9 mouse cellular contexts compared by ENCODE assay signal in the genomic region with DNA sequence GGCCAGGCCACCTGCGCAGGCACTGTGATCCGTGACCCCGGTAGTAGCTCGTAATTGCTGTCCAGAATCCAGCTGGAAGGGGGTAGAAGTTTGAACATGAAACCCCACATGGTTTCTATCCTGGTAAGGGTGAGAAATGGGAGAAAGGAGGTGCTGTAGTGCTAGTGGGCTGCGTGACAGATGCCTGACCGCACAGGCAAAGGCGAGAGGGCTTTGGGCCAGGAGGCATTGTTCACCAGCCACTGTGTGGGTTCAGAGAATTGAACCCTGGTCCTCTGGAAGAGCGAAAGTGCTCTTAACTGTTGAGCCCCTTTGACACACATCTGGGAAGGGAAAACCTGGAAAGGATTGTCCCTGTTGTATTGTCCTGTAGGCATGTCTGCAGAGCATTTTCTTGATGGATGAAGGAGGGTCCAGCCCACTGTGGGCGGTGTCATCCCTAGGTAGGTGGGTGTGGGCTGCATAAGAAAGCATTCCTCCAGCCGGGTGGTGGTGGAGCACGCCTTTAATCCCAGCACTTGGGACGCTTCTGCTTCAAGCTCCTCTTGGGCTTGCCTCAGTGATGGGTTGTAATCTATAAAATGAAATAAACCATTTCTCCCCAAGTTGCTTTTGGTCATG. TPM values are rescaled to one million over a fixed set of nuclear protein-coding genes. Genes with fewer than 3 reads are reported as not detected.
A peak's percentile ranks its signal among the peaks of the same experiment; 100 is the strongest.
DNase-seq lines count a peak whose midpoint lies in the region; ATAC-seq and TF ChIP-seq lines count a peak whose summit lies in the region.
"Had no signal": no experiment of that assay in that cellular context is flagged by ENCODE, and none has a peak within 500 bp of the region (broad histone marks: within the 10 kb centered on the region; RNA-seq: fewer than 3 reads in every experiment).

No protein-coding gene starts in this region.

- no peak for TF ChIP-seq EP300 in heart, adult 2 months (IDR thresholded peaks at IDR 0.05; ENCODE audit: insufficient read depth, low read depth, low read length)

- intact Hi-C loops in heart, adult 2 months (cut with DNase I): no loop called here

- no peak overlapping the region for H3K27ac ChIP-seq in heart, adult 2 months
- H3K27ac ChIP-seq in thymus, adult 2 months (ENCODE audit: control insufficient read depth, insufficient read depth, low read length): no peak overlapping the region
- no peak overlapping the region for H3K27ac ChIP-seq in liver, embryonic 12.5 days

- peak overlapping the region; percentile 62 for H3K4me2 ChIP-seq in liver, embryonic 12.5 days

- DNase-seq in heart, adult 2 months: no peak
- DNase-seq in heart, adult 9 months (ENCODE audit: low spot score in 2 of 2): no peak
- no peak for DNase-seq in thymus, adult 2 months
- no peak for DNase-seq in thymus, postnatal 36 days
- DNase-seq in right cerebral cortex, postnatal 25 days: no peak
- no peak for DNase-seq in c-Kit-positive CD71-positive TER-119-positive erythroid progenitor cells, embryonic 14.5 days (ENCODE audit: low spot score)

- no peaks in the 10 kb centered on the region for H3K79me2 ChIP-seq in heart, adult 2 months (replicated peaks; ENCODE audit: control insufficient read depth, insufficient read depth, low read length)

- peak; percentile 44 for ATAC-seq in liver, embryonic 12.5 days
- ATAC-seq in erythroid progenitor cell, adult 5-6 weeks (replicated peaks; ENCODE audit: low FRiP score, poor library complexity, severe bottlenecking): no peak

- H3K9me3 ChIP-seq in liver, embryonic 12.5 days (replicated peaks): no peaks in the 10 kb centered on the region

- no peak overlapping the region for H3K4me3 ChIP-seq in heart, adult 2 months
- peak overlapping the region; percentile 27; the same call in 1 of the 2 replicates for H3K4me3 ChIP-seq in thymus, adult 2 months (ENCODE audit: control insufficient read depth, insufficient read depth, low read length)
- H3K4me3 ChIP-seq in liver, embryonic 12.5 days: peak overlapping the region; percentile 34

- H3K36me3 ChIP-seq in heart, adult 2 months (ENCODE audit: control insufficient read depth, insufficient read depth, low read length): no peaks in the 10 kb centered on the region
- H3K36me3 ChIP-seq in thymus, adult 2 months (ENCODE audit: control insufficient read depth, insufficient read depth, low read length): no peaks in the 10 kb centered on the region
- peaks cover 7% of the 10 kb centered on the region for H3K36me3 ChIP-seq in liver, embryonic 12.5 days

- H3K4me1 ChIP-seq in heart, adult 2 months (ENCODE audit: control insufficient read depth, insufficient read depth, low read length): peaks cover 2% of the 10 kb centered on the region; the same call in 1 of the 2 replicates
- peaks cover 15% of the 10 kb centered on the region for H3K4me1 ChIP-seq in thymus, adult 2 months (replicated peaks; ENCODE audit: control insufficient read depth, insufficient read depth, low read length)
- H3K4me1 ChIP-seq in liver, embryonic 12.5 days: peaks cover 35% of the 10 kb centered on the region

- 47% methylated on average over 12 of the region's 12 CpGs for WGBS in heart, adult 2 months
- 82% methylated on average over 12 of the region's 12 CpGs for WGBS in thymus, adult 2 months
- WGBS in liver, embryonic 12.5 days (ENCODE audit: insufficient replicate concordance): 30% methylated on average over 12 of the region's 12 CpGs

- no peak for TF ChIP-seq CTCF in heart, adult 2 months (IDR thresholded peaks at IDR 0.05)
- no peak for TF ChIP-seq CTCF in thymus, adult 2 months (IDR thresholded peaks at IDR 0.05; ENCODE audit: borderline replicate concordance, control insufficient read depth, extremely low read depth, insufficient read depth, low read length, poor library complexity)

- H3K9ac ChIP-seq in heart, adult 2 months (ENCODE audit: low read depth, low read length): peak overlapping the region; percentile 23; the same call in 1 of the 2 replicates
- peak overlapping the region; percentile 50 for H3K9ac ChIP-seq in liver, embryonic 12.5 days

- no peaks in the 10 kb centered on the region for H3K27me3 ChIP-seq in heart, adult 2 months (ENCODE audit: control insufficient read depth, insufficient read depth, low read length)
- no peaks in the 10 kb centered on the region for H3K27me3 ChIP-seq in thymus, adult 2 months (ENCODE audit: control insufficient read depth, insufficient read depth, low read length)
- peaks cover 15% of the 10 kb centered on the region for H3K27me3 ChIP-seq in liver, embryonic 12.5 days (replicated peaks)

- TF ChIP-seq POLR2A in heart, adult 2 months (IDR thresholded peaks at IDR 0.05; ENCODE audit: insufficient read depth, low read depth, low read length): peak; percentile 37; the same call in 1 of the 2 replicates
- TF ChIP-seq POLR2A in thymus, adult 2 months (IDR thresholded peaks at IDR 0.05; ENCODE audit: control insufficient read depth, extremely low read depth, insufficient read depth, low read length, poor library complexity): no peak

RNA-seq across cellular contexts. Expression of gene Sirt4, which starts 8.3 kb away (rescaled TPM):
- 10 to 100 TPM; 15.3 to 18.8 TPM for total RNA-seq in heart, adult 2 months (2021)
- 25.1 and 31.3 TPM in 2 replicates for polyA plus RNA-seq in heart, adult 2 months (2012; rRNA removed)
- polyA plus RNA-seq in thymus, adult 2 months (2012; rRNA removed): 47.2 and 48.6 TPM in 2 replicates
- 6.3 and 7.5 TPM in 2 replicates for polyA plus RNA-seq in liver, embryonic 12.5 days (2016; fragmentation: Nextera tagmentation; extraction: Ambion mirVana)
- 1.8 TPM in 1 of 2 replicates, not detected in the other for total RNA-seq in erythroid progenitor cell, adult 5-6 weeks (2015; ENCODE audit: low replicate concordance)
- 3.3 TPM in 1 of 2 replicates, not detected in the other for total RNA-seq in erythroid progenitor cell, adult 5-6 weeks (2017; ENCODE audit: low replicate concordance)

RNA-seq across cellular contexts. Expression of gene Pla2g1b, which starts 10.2 kb away (rescaled TPM):
- total RNA-seq in heart, adult 2 months (2021): not detected
- polyA plus RNA-seq in heart, adult 2 months (2012; rRNA removed): not detected in 2 replicates
- 1.2 and 1.8 TPM in 2 replicates for polyA plus RNA-seq in thymus, adult 2 months (2012; rRNA removed)
- 0.42 and 0.69 TPM in 2 replicates for polyA plus RNA-seq in liver, embryonic 12.5 days (2016; fragmentation: Nextera tagmentation; extraction: Ambion mirVana)
- total RNA-seq in erythroid progenitor cell, adult 5-6 weeks (2015; ENCODE audit: low replicate concordance): not detected in 2 replicates
- total RNA-seq in erythroid progenitor cell, adult 5-6 weeks (2017; ENCODE audit: low replicate concordance): not detected in 2 replicates
- total RNA-seq: left cerebral cortex, adult 8-10 months had no signal

RNA-seq across cellular contexts. Expression of gene Pxn, which starts 30.3 kb away (rescaled TPM):
- 10 to 100 TPM; 35.9 to 37.1 TPM for total RNA-seq in heart, adult 2 months (2021)
- polyA plus RNA-seq in heart, adult 2 months (2012; rRNA removed): 51.9 and 56.5 TPM in 2 replicates
- 161 and 172 TPM in 2 replicates for polyA plus RNA-seq in thymus, adult 2 months (2012; rRNA removed)
- polyA plus RNA-seq in liver, embryonic 12.5 days (2016; fragmentation: Nextera tagmentation; extraction: Ambion mirVana): 17.4 and 20.1 TPM in 2 replicates
- 18.9 and 24.5 TPM in 2 replicates for total RNA-seq in erythroid progenitor cell, adult 5-6 weeks (2015; ENCODE audit: low replicate concordance)
- total RNA-seq in erythroid progenitor cell, adult 5-6 weeks (2017; ENCODE audit: low replicate concordance): 11.1 and 21.2 TPM in 2 replicates

RNA-seq across cellular contexts. Expression of gene Msi1, which starts 46.8 kb away (rescaled TPM):
- total RNA-seq in heart, adult 2 months (2021): under 1 TPM; 0.55 to 0.99 TPM
- polyA plus RNA-seq in heart, adult 2 months (2012; rRNA removed): 0.61 and 0.64 TPM in 2 replicates
- 6.1 and 6.6 TPM in 2 replicates for polyA plus RNA-seq in thymus, adult 2 months (2012; rRNA removed)
- 2.5 and 2.7 TPM in 2 replicates for polyA plus RNA-seq in liver, embryonic 12.5 days (2016; fragmentation: Nextera tagmentation; extraction: Ambion mirVana)
- total RNA-seq in erythroid progenitor cell, adult 5-6 weeks (2015; ENCODE audit: low replicate concordance): not detected in 2 replicates
- total RNA-seq in erythroid progenitor cell, adult 5-6 weeks (2017; ENCODE audit: low replicate concordance): not detected in 2 replicates
